Mouse (Mus musculus): ENCODE data around the gene Dctn2.
A peak's percentile ranks its signal among the peaks of the same experiment; 100 is the strongest.
"Not testable (repeated sequence)": the region's sequence is repeated elsewhere in the genome, so short reads cannot be mapped to it uniquely, and the experiment has no call there.

The Dctn2 gene

DNA sequence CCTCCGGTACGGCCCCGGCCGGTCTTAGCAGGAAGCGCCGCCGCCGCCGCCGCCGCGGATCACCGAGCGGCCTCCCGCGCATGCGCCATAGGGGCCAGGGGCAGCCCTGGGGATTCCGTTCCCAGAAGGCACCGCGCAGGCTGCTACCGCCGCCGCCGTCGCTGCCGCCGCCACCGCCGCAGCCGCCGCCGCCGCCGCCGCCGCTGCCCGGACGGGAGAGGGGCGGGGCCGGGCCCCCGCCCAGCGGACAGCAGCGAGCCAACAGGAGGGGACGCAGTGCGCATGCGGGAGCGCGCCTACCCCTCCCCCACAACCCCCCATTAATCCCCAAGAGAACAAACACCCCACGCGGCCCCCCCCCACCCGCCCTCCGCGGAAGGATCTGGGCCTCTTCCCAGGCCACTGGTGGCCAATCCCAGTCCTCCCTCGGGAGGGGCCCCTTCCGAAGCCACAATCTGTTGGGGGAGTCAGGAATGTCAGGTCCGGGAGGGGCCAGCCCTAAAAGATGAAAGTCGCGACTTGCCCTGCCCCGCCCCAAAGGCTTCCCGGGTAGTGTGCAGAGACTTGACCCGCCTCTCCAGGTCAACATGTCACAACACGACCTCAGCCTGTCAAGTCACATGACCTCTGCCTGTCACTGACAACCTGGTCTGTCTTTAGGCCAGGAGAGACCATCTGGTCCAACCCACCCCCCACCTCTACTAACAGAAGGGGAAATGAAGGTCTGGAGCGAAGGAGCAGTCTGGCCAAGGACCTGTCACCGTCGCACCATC is 22.8 kb downstream of the Dctn2 start, which contains the start of gene Mbd6:
TSS of gene Mbd6 (minus strand) at position 219 of the 773 bp plus-strand sequence.
- DNase-seq (ENCODE audit: low read depth, low spot score): peak; percentile 93

DNA sequence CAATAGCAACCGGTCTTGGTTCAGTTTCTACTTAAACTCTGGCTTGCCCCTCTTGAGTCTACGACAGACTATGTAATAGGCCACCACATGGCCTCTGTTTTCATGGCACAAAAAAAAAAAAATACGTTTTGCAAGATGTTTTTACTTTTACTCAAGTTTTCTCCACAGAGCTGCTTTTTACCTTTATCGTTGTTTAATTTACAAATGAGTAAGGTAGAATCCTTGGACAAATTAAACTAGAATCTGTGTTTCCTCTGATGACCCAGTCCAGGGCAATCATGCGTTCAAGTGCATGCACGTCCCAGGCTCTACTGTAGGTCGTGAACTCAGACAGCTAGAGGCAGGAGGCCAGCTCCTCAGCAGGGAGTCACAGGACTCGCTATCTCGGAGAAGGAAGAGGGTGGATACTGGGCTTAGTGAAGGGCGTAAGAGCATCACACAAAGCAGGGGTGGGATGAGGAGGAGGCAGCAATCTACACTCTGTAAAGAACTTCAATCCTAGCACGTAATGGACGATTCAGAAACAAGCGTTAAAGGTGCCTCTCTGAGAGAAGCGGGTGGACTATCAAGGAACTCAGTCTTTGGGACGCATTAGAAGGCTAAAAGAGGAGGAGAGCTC is 23.5 kb downstream of the Dctn2 start:
- peak; percentile 76 for DNase-seq (ENCODE audit: low read depth, low spot score)

DNA sequence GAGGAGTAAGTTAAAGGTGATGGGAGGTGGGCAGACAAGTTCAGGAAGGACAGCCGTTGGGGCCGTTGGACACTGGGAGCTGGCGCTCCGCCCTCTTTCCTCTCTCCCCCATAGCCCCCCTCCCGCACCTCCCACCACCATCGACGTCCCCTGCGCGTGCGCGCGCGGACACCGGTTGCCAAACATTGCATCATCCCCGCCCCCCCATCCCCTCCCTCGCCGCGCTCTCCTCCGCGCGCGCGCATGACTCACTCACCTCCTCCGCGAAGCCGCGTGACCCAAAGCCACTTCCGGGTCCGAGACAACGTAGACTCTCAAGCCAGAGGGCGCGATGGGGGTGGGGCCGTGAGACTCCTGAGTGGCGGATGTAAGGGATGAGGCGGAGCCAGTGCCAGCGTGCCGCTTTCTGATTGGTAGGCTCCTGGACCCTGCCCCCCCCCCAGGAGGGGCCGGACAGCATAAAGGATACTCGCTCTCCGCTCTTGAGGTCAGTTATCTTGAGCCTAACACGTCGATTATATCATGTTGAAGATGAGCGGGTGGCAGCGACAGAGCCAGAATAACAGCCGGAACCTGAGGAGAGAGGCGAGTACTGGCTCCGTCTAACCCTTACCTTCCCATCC is 24.2 kb downstream of the Dctn2 start:
- DNase-seq (ENCODE audit: low read depth, low spot score): peak; percentile 100

DNA sequence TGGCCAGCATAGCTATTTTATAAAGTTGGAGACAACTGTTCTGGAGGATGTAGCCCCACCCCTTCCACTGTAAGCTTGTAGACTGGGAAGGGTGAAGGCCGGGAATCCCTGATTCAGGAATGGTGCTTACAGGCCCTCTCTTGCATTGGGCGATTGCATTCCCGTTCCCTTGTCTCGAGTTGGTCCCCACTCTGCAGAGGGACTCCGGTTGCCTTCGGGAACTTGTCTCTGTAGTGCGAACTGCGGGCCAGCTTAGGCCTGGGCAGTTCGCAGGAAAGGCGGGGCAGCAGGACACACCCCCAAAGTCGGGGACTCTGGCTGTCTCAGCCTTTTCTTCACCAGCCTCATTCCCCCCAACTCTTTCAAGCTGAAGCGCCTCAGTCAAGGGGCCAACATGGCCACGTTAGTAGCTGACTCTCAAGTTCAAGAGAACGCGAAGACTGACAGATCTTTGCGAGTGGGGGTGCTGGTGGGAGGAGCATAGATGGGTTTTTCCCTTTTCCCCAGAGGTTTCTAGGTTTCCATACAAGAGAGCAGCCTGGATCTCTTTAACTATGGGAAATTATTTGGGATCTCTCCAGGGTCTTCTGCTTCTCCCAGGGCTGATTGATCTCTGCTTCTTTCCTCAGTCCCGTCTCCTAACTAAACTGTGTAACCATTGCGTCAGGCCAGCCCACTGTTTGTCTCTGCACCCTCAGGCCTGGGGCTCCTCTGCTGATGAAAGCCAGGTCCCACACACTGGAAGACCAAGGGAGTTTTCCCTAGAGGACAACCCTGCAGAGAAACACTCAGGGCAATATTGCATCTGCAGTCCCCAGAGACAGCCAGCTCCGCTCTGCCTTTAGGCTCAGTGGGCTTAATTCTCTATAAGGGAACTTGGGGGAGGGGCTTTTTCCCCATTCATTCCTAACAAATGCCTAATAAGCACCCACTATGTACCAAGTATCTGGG is 25.0 kb downstream of the Dctn2 start:
- DNase-seq (ENCODE audit: low read depth, low spot score): peak; percentile 49

DNA sequence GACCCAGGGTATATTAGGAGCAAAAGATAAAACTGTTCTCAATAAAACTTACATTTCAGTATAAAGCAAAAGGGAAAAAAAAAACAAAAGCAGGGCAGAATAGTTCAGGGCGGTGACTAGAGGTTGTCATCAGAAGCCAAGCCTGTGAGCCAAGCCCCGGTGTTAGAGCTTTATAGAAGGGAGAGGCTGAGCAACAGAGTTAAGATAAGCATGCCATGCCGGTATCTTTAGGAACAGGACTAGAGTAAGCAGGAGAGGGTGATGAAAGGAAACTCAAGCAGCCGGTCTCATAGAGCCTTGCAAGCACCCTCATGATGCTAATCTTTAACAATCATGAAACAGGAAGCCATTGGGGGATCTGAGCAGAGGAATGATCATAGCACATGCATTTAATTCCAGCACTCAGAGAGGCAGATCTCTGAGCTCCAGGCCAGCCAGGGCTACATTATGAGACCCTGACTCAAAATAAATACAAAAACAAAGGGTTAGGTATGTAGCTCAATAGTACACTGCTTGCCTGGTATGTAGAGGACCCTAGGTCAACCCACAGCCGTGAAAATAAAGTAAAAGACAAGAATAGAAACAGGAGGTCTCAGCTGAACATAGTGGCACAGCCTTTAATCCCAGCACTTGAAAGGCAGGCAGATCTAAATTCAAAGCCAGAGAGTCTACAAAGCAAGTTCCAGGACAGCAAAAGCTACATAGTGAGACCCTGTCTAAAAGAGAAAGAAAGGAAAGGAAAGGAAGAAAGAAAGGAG is 25.9 kb downstream of the Dctn2 start:
- no peak for DNase-seq (ENCODE audit: low read depth, low spot score)

DNA sequence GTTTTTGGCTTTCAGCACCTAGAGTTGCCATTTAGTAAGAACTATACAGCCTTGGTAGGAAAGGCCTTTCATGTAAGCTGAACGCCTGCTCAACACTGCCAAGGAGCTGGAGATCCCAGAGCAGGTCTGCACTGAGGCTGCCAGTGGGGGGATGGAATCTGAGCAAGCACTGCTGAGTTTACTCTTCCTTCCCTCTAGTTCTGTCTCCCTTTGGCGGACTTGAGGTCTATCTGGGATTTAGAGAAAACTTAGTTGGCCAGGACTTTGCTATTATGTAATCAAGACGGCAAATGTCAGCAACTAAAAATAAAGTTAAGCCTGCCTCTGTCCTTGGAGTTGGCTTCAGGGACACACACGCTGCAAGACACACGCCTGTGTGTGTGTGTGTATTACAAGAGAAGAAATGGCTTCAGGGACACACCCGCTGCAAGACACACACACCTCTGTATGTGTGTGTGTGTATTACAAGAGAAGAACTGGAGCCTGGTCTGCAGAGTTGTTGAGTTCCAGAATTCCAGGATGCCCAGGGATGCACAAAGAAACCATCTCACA is 26.9 kb downstream of the Dctn2 start:
- DNase-seq (ENCODE audit: low read depth, low spot score): no peak

DNA sequence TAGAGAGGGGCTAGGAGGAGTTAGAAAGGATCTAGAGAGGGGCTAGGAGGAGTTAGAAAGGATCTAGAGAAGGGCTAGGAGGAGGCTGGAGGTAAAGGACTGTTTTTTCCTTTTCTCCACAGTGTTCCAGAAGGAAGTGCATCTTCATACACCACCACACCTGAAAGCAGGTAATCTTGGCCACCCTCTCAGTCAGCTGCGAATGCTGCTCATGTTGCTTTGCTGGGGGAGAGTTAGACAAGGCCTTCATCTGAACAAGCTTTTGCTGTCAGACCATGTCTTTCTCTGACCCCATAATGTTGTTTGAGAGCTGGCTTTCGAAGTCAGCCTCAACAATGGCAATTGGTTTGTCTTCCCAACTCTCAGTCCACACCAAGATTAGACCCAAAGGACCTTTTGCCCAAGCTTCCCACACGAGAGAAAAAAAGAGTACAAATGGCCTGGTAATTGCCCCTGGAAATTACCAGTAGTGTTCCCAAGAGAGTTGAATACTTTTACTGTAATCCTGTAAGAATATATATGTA is 27.5 kb downstream of the Dctn2 start:
- no peak for DNase-seq (ENCODE audit: low read depth, low spot score)

DNA sequence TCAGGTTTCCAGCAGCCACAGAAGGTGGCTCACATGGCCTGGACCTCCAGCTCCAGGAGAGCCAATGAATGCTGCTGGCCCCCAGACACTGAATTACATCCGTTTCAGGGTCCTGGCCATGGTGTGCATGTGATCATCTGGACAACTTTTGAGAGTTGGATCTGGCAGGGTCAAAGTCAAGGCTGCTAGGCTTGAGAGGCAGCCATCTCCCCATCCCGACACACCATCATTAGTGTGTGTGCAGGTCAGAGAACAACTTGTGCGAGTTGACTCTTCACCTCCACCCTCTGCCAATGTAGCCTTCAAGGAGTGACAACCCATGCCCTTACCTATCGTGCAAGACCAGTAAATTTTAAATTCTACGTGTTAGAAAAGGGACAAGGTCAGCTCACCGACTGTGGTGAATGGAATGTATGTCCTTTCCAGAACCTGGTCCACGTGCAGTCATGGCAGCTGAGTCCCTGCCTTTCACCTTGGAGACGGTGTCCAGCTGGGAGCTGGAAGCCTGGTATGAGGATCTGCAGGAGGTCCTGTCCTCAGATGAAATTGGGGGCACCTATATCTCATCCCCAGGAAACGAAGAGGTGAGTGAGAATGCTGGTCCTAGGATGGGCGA is 28.8 kb downstream of the Dctn2 start:
- DNase-seq (ENCODE audit: low read depth, low spot score): no peak

DNA sequence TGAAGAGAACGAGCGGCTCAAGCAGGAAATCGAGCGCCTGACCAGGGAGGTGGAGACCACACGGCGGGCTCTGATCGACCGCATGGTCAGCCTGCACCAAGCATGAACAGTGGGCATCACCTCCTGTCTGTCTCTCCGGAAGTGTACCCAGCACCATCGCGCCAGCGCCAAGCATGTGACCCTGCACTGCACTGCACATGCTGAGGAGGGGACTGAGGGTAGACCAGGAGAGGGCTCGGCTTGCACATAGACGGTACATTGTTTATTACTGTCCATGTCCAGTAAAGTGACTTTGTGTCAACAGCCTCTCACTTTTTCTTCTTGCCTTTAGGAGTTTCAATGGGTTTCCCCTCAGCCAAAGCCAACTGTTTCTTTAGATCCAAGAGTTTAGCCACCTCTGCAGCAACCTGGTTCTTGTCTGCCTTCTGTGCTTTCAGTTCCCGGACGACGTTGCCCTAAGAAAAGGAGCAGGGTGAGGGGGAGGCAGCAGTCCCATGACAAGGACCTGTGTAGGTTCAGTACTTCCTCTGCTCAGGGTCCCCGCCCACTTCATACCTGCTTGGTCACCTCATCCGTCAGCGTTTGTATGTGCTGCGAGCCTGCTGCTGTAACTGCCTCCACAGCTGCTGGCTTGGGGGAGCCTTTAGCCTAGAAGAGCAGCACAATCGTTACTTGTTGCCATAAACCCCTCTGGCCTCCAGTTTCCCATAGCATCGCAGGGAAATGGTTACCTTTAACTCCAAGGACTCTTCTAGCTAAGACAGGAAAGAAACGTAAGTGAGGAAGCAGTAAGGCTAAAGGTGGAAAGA is 30.0 kb downstream of the Dctn2 start:
- no peak for DNase-seq (ENCODE audit: low read depth, low spot score)

DNA sequence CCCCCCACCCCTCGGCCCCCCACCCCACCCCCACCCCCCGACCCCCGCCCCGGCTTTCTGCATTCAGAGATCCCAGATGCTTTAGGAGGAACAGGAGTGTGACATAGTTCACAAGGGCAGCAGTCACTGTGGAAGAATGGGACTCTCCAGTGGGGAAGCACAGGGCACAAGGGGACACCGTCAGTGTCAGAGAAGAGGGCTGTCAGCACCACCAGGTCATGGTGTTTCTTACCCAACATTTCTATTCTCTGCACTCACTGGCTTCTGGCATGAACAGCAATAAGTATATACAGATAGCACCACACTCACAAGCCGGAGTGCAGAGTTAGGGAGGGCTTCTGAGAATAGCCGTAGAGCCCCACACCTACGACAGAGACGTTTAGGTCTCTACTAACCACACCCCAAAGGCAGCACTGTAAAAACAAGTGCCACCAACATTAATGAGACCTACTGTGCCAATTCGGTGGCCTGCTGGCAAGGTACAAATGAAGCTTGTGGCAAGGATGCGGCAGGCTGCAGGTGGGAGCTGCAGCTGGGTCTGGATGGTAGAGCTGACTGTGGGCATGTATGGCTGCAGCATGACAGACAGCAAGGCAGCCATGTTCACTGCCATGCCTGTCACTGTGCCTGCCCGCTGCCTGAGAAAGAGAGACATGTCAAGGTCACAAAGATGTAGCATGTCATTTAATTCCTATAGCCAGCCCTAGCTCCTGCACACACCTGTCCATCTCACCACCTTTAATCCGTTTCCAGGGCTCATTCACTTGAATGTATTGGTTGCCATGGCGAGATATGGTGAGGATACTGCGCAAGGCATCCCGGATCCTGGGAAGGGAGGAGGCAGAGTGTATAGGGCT is 31.1 kb downstream of the Dctn2 start:
- no peak for DNase-seq (ENCODE audit: low read depth, low spot score)

DNA sequence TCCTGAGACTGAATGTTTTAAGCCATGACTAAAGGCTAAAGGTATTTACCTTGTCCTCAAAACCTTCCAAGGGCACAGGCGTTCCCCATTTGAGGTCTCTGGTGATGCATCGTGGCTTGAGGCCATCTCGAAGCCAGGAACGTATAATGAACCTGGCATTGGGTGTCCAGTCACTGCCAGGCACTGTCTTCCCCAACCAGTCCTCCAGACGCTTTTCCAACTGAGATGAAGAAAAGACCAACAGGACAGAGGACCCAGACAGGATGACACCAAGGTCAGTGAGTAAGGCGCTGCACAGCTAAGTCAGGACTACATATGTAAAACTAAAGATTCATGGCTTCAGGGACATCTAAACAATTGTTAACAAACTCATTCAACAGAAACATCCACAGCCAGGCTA is 34.2 kb downstream of the Dctn2 start:
- no peak for DNase-seq (ENCODE audit: low read depth, low spot score)

DNA sequence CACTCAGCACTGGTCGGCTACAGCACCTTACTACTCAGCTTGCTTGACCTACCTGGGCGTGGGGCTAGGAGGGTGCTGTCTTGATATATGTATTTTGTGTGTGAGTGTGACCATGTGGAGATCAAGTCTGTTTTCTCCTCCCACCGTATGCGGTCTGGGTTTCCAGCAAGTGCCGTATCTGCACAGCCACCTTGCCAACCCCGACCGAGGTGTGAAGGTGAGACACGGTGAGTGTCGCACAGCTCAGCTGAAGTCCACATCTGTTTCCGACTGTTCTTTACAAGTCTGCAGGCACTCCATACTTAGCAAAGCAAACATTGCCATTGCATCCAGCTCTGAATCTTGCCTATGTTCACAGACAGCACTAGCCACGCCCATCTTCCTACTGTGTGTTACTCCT is 37.0 kb downstream of the Dctn2 start:
- no peak for DNase-seq (ENCODE audit: low read depth, low spot score)

DNA sequence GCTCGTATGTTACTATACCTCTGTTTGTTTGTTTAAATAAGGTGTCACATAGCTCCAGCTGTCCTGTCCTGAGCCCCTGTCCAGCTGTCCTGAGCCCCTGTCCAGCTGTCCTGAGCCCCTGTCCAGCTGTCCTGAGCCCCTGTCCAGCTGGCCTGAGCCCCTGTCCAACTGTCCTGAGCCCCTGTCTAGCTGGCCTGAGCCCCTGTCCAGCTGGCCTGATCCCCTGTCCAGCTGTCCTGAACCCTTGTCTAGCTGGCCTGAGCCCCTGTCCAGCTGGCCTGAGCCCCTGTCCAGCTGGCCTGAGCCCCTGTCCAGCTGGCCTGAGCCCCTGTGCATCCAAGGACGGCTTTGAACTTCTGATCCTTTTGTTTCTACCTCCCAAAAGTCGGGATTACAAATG is 43.0 kb downstream of the Dctn2 start:
- not testable (repeated sequence) for DNase-seq (ENCODE audit: low read depth, low spot score)

DNA sequence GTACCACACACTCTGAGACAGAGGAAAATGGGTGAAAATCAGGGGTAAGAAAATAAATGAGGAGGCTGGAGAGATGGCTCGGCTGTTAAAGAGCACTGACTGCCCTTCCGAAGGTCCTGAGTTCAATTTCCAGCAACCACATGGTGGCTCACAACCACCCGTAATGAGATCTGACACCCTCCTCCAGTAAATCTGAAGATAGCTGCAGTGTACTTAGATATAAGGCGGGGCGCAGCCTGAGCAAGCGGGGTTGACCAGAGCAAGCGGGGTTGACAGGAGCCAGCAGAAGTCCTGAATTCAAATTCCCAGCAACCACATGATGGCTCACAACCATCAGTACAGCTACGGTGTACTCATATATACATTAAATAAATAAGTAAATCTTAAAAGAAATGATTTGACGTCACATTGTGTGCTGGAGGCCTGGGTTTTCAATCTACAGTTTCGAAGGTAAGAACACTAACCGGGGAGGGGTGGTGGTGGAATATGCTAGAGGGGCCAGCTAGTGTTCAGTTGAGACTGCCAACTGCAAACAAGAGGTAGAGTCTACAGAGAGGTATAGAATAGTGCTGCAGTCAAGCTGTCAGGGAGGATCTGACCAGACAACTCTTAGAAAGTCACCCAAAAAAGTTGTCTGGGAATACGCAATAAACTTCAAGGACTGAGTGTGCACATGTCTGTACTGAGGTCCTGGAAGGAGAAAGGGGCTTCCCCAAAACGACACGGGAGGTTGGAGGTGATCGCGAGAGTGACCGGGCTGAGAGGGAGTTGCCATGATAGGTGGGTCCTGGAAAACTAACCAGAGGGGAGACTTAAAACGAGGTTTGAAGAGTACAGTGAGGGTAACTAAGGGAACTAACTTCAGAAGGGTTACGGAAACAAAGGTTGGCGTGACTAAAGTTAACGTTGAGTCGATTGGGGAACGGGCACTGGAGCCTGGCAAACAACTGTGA is 44.6 kb downstream of the Dctn2 start:
- DNase-seq (ENCODE audit: low read depth, low spot score): no peak

DNA sequence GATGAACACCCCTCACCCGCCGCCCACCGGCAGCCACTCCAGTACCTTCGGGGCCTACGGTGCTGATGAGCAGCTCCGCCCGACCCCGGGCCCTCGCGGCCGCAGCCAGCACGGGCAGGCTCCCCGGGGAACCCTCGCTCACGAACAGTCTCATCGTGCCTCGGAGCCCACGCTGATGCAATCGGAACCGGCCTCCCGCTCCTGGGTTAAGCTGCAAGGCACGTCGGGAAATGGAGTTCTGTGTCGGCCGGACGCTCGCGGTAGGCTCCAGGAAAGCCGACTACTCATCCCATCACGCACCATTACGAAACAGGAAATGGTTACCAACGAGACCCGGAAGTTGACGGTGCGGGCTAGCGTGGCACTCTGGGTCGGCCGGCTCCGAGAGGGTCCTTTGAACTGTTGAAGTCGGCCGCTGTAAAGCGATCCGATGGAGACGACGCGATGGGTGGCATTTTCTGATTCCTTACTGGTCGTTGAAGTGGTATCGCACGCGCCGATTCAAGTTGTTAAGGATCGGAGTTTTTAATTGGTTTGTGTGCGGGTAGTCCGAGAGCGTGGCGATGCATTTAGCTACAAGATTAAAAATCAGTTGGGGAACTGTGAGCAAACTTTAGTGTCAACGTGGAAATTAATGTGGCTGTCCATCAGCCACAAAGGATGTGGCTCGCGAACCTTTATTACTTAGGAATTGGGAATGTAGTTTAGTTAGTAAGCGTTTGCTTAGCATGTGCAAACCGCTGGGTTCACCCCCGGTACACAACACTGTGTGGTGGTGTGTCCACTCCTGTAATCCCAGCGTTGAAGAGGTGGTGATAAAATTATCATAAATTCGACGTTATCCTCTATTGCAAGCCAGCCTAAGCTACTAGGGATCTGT is 45.5 kb downstream of the Dctn2 start, which contains the start of gene Mars:
TSS of gene Mars (minus strand) at position 311 of the 880 bp plus-strand sequence.
- DNase-seq (ENCODE audit: low read depth, low spot score): peak; percentile 98

DNA sequence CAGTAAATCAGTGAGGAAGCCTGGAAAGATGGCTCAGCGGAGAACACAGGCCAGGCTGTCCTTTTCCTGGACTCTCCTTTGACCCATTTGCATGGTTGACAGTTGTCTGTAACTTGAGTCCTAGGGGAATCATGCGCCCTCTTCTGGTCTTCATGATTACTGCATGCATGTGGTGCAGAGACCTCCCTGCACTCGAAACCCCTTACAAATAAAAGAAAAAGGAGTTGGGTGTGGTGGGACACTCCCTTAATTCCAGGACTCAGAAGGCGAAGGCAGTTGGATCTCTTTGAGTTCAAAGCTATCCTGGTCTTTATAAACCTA is 46.1 kb downstream of the Dctn2 start:
- DNase-seq (ENCODE audit: low read depth, low spot score): peak; percentile 97
